Mouse (Mus musculus): ENCODE measurements around the gene Jarid2.

The Jarid2 gene

GRCm38 (mm10) chr13:44837445-44837844 is 108.2 kb downstream of the Jarid2 start:
- no peak for DNase-seq (ENCODE audit: low spot score in 2 of 2)

DNA sequence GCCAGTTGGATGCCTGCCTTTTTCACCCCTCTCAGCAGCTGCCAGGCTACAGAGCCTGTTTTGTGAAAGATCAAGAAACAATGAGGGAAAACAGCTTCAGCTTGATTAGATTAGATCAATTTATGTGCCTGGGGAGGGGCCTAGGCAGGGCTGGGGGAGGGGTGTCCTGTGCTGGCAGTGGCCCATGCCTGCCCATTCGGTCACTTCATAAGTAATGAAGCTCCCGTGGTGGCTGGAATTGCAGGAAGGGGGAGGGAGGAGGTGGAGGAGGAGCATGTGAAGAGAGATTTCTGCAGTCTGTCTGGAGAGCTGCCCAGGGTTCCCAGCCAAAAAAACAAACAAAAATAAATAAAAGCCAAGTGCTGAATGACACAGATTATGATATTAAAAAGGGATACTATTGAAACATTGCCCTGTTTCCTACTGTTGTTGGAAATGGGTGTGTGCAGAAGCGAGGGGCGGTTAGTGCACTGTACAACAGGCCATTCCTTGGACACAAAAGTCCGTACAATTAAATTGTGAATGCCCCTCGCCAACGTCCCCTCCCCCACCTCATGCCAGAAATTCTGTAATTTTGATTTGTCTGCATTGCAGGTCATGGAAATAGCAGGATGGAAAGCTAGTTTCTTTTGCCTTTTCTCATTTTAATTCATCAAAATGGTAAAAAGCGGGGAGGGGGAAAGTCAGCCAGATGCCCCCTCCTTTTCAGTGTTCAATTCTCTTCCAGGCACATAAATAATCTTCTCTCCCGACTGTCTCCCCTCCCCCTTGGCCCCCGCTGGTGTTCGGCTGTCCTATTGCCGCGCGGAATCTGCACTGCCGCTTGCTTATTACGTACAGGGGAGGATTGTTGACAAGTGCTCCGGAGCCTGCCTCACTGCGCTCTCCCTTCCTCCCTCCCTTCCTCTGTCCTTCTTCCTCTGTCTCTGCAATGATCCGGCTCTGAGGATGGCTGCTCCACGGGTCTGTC is 110.9 kb downstream of the Jarid2 start:
- peak; percentile 65 to 80 for DNase-seq (ENCODE audit: low spot score in 2 of 2)

GRCm38 (mm10) chr13:44851426-44851825 is 122.2 kb downstream of the Jarid2 start:
- DNase-seq (ENCODE audit: low spot score in 2 of 2), result no peak

DNA sequence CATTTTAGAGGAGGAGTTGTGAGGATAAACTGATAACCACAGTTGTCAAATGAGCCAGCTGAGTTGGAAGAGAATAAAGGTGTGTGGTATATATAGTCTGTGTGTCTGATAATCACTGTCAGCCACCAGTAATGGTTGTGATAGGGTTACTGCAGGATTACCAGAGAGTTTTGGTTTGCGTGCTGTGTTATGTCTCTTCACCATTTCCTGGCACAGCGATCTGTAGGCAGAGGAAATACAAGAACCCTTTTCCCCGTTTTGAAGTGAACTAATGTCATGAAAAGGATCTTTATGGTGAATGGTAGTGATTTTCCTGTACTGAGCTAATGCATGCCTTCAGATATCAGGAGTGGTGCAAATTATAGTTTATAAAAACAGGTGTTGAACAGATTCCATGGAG is 122.8 kb downstream of the Jarid2 start:
- no peak for DNase-seq (ENCODE audit: low spot score in 2 of 2)

DNA sequence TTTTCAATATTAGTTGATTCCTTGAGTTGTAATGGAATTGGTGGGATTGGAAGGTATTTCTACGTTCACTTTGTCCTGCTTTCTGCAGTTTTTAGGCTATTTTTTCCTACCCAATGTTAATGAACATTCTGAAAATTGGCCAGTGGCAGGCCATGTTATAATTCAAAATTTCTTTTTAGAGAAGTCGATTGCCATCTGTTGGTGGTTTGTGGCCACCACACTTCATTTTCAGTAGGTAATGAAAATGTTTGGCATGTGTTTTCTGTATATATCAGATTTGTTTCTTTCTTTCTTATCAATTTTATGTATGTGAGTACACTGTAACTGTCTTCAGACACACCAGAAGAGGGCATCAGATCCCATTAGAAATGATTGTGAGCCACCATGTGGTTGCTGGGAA is 136.3 kb downstream of the Jarid2 start:
- no peak for DNase-seq (ENCODE audit: low spot score in 2 of 2)

DNA sequence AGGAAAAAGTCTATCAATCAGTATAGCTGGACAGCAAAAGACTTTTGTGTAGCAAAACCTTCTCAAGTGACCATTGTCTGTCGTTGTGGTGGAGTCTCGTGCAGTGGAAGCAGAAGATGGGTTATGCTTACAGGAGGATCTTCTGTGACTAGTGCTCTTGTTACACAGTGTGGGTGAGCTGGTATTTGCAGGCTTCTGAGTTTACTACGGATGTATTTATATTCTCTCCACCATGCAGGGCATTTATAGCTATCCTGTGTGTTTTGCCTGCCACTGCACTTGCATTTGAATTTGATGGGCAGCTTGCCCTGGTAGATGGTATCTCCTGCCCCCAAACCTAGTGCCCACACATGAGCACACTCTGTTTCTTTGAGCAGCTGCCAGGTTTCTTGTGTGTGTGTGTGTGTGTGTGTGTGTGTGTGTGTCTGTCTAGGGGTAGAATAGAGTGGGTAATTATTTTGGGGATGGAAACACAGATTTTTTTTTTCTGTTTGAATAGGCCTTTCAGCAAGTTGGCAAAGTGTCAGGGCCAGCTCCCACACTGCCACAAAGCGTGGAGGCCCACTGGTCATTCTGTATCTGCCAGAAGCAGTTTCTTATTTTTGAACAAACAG is 138.9 kb downstream of the Jarid2 start:
- DNase-seq (ENCODE audit: low spot score in 2 of 2), result no peak

DNA sequence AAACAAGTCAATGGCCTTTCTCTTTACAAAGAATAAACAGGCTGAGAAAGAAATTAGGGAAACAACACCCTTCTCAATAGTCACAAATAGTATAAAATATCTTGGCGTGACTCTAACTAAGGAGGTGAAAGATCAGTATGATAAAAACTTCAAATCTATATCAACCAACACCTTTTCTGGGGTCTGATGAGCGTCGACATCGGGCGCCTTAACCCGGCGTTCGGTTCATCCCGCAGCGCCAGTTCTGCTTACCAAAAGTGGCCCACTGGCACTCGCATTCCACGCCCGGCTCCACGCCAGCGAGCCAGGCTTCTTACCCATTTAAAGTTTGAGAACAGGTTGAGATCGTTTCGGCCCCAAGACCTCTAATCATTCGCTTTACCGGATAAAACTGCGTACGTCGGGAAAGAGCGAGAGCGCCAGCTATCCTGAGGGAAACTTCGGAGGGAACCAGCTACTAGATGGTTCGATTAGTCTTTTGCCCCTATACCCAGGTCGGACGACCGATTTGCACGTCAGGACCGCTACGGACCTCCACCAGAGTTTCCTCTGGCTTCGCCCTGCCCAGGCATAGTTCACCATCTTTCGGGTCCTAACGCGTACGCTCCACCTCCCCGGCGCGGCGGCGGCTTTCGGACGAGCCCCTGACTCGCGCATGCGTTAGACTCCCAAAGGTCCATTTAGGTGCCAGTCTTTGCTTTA is 140.3 kb downstream of the Jarid2 start:
- peak; percentile 96 to 100 for DNase-seq (ENCODE audit: low spot score in 2 of 2)

GRCm38 (mm10) chr13:44876799-44877198 is 147.5 kb downstream of the Jarid2 start:
- no peak for DNase-seq (ENCODE audit: low spot score in 2 of 2)

GRCm38 (mm10) chr13:44881001-44881400 is 151.7 kb downstream of the Jarid2 start:
- DNase-seq (ENCODE audit: low spot score in 2 of 2), result no peak

DNA sequence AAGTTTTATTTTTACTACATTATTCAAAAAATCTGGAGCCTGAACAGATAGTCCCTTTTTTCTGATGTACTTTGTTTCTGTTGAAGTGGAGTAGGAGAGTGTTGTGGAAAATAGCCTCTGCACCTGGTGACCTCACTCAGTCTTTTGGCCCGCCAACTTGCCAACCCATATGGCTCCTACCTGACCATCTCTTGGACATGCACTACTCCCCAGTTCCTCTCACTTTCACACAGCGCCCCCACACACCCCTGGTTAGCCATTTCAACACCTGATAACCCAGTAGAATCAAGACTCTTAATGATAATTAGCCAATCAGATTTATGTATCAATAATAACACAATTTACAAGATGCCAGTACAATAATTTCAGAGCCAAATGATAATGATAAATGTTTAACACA is 156.9 kb downstream of the Jarid2 start:
- DNase-seq (ENCODE audit: low spot score in 2 of 2), result no peak

DNA sequence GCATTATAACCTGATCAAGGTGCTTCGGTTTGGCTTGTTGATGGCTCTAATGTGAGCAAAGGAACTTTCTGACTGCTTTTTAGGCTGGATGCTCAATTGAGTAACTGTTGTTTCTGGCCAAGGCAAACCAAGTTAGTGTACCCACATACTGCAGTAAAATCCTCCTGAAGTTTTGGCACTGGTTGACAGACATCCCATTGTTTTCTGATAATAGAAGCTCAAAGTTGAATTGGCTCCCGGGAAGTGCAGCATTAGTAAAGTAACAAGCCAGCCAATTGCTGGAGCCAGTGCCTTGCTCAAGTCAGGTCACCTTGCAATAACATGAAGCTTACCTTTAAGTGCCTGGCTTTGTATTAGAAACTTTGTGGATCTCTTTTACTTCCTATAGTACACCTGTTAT is 161.3 kb downstream of the Jarid2 start:
- no peak for DNase-seq (ENCODE audit: low spot score in 2 of 2)

- DNase-seq (ENCODE audit: low spot score in 2 of 2), result no peak
Observed at GRCm38 (mm10) chr13:44891813-44892730, 162.8 kb downstream of the Jarid2 start.

- no peak for DNase-seq (ENCODE audit: low spot score in 2 of 2)
Observed at GRCm38 (mm10) chr13:44896211-44896610, 166.9 kb downstream of the Jarid2 start.

DNA sequence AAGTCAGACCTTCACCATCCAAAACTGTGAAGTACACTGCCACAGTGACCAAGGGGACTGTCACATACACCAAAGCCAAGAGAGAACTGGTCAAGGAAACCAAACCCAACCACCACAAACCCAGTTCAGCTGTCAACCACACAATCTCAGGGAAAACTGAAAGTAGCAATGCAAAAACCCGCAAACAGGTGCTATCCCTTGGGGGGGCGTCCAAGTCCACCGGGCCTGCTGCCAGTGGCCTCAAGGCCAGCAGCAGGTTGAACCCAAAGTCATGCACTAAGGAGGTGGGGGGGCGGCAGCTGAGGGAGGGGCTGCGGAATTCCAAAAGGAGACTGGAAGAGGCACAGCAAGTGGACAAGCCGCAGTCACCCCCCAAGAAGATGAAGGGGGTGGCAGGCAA is 173.0 kb downstream of the Jarid2 start:
- DNase-seq (ENCODE audit: low spot score in 2 of 2), result no peak

DNA sequence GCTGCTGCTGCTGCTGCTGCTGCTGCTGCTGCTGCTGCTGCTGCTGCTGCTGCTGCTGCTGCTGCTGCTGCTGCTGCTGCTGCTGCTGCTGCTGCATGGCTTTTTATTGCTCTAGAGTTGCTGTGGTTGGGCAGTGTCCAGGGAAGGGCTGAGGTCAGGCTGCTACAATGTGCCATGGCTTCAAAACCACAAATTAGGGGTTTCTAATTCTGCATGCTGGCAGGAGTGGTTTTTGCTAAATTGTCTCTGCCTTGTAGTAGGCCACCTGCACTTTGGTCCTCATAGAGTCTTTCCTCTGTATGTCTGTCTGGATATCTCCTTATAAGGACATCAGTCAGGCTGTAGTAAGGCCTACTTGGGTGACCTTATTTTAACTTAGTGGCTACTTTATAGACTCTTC is 174.1 kb downstream of the Jarid2 start:
- DNase-seq (ENCODE audit: low spot score in 2 of 2), result no peak

- no peak for DNase-seq (ENCODE audit: low spot score in 2 of 2)
Observed at GRCm38 (mm10) chr13:44904271-44904670, 175.0 kb downstream of the Jarid2 start.

DNA sequence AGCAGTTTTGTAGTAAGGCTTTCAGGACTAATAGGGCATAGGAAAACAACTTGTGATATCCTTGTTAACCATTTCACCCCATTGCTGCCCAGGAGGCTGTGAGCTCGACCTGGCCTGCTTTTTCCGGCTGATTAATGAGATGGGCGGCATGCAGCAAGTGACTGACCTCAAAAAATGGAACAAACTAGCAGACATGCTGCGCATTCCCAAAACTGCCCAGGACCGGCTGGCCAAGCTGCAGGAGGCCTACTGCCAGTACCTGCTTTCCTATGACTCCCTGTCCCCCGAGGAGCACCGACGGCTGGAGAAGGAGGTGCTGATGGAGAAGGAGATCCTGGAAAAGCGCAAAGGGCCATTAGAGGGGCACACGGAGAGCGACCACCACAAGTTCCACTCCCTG is 176.9 kb downstream of the Jarid2 start:
- DNase-seq (ENCODE audit: low spot score in 2 of 2), result no peak

- DNase-seq (ENCODE audit: low spot score in 2 of 2), result peak; percentile 31 to 75
Observed at GRCm38 (mm10) chr13:44907702-44908101, 178.4 kb downstream of the Jarid2 start.

DNA sequence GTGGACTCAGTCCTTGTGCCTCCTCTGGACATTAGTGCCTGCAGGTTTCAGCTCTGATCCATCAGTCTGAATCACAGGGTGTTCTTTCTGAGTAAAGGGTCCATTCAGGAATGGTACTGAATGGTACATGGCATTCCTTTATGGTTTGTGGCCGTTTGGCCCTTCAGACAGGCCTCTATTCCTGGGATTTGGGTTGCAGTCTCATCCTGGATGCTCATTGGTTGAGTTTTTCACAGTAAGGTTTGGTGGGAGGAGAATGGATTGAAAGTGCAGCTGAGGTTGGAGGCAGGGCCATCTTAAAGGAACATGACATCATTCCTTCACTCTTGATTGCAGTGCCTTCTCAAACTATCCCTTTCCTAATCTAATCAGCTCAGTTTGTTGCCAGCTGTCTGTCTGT is 179.5 kb downstream of the Jarid2 start:
- DNase-seq (ENCODE audit: low spot score in 2 of 2), result no peak

DNA sequence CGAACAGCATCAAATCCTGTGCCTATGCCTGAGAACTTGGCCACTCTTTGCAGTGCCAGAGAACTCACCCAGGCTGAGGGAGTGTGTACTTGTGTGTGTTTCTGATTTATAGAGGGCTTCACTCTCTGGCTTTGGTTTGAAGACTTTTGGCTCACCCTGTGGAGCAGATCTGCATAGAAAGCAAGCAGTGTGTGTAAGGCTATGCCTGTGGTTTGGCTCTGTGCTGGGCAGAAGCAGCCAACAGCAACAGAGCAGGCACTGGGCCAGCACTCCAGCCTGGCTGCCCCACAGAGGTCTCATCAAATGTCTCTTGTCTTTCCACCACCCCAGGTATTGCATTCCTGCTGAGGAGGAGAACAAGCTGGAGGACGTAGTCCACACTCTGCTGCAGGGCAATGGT is 183.6 kb downstream of the Jarid2 start:
- DNase-seq (ENCODE audit: low spot score in 2 of 2), result peak in 1 of 2 experiments; percentile 42

DNA sequence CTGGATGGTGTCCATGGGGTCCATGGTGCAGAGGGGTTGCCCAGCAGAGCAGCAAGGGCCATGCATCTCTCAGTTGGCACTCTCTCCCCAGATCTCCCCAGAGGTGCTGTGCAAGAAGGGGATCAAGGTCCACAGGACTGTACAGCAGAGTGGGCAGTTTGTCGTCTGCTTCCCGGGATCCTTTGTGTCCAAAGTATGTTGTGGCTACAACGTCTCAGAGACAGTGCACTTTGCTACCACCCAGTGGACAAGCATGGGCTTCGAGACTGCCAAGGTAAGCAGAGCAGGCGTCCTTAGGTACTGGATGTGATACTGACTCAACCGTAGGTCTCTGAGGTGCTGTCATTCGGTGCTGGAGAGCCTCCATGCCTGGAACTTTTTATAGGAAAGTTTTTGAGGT is 184.3 kb downstream of the Jarid2 start:
- DNase-seq (ENCODE audit: low spot score in 2 of 2), result no peak
